Mouse (Mus musculus) midbrain, embryonic 14.5 days (tissue): Measurements from ENCODE around the gene Ptgds. TPM values are rescaled to one million over a fixed set of nuclear protein-coding genes. Genes with fewer than 3 reads are reported as not detected.

Source experiments
- microRNA-seq: library from miRNA; unstranded; fragments of <30 nt; microRNA quantifications from one replicate; pipeline ENCODE4, GENCODE M21; 2016
- polyA plus RNA-seq: library from polyadenylated mRNA; unstranded; fragments of >200 nt; fragmentation: Nextera tagmentation; extraction: Ambion mirVana; gene quantifications from 2 replicates; pipeline ENCODE4 v1.2.1, GENCODE M21; 2014

Ptgds gene
- polyA plus RNA-seq, 1 experiment from 2014 or later: 71.9 TPM

Small RNA genes within 50 kb of the gene (microRNA-seq; reads per million reads assigned to microRNA genes)
- 0.73 reads per million for gene Mir3087

Other genes starting within 250 kb of the Ptgds start
- gene Tubb4b, start 245.3 kb downstream of the Ptgds start, polyA plus RNA-seq: 319 and 339 TPM in 2 replicates
- gene Slc34a3, start 235.7 kb downstream of the Ptgds start, polyA plus RNA-seq: not detected in 2 replicates
- not detected in 2 replicates for gene Rnf224, start 233.3 kb downstream of the Ptgds start, polyA plus RNA-seq
- gene Rnf208, start 227.8 kb downstream of the Ptgds start, polyA plus RNA-seq: 138 and 147 TPM in 2 replicates
- not detected in 2 replicates for gene Cysrt1, start 227.6 kb downstream of the Ptgds start, polyA plus RNA-seq
- gene AL732309.1, start 223.2 kb downstream of the Ptgds start, polyA plus RNA-seq: 3.7 and 5.1 TPM in 2 replicates
- gene Tmem203, start 214.6 kb downstream of the Ptgds start, polyA plus RNA-seq: 11.3 and 12.9 TPM in 2 replicates
- gene Tprn, start 207.4 kb downstream of the Ptgds start, polyA plus RNA-seq: 13.1 and 13.3 TPM in 2 replicates
- 196 TPM in 2 replicates for gene Ssna1, start 197.6 kb downstream of the Ptgds start, polyA plus RNA-seq
- 112 and 117 TPM in 2 replicates for gene Anapc2, start 197.6 kb downstream of the Ptgds start, polyA plus RNA-seq
- not detected in 2 replicates for gene Tmem210, start 181.9 kb downstream of the Ptgds start, polyA plus RNA-seq
- 0.30 TPM in 1 of 2 replicates, not detected in the other for gene Lrrc26, start 180.1 kb downstream of the Ptgds start, polyA plus RNA-seq
- gene Grin1, start 150.9 kb downstream of the Ptgds start, polyA plus RNA-seq: 40.5 and 41.3 TPM in 2 replicates
- gene Man1b1, start 137.7 kb downstream of the Ptgds start, polyA plus RNA-seq: 71.2 and 78.7 TPM in 2 replicates
- gene Dpp7, start 113.7 kb downstream of the Ptgds start, polyA plus RNA-seq: 19.2 and 19.8 TPM in 2 replicates
- 2.6 and 5.3 TPM in 2 replicates for gene Uap1l1, start 104.4 kb downstream of the Ptgds start, polyA plus RNA-seq
- 13.0 and 15.4 TPM in 2 replicates for gene Sapcd2, start 97.7 kb downstream of the Ptgds start, polyA plus RNA-seq
- 2.0 and 2.1 TPM in 2 replicates for gene Entpd2, start 74.2 kb downstream of the Ptgds start, polyA plus RNA-seq
- 374 and 422 TPM in 2 replicates for gene Npdc1, start 70.7 kb downstream of the Ptgds start, polyA plus RNA-seq
- gene Fut7, start 46.8 kb downstream of the Ptgds start, polyA plus RNA-seq: 0.17 and 0.26 TPM in 2 replicates
- gene Abca2, start 41.3 kb downstream of the Ptgds start, polyA plus RNA-seq: 16.9 and 17.7 TPM in 2 replicates
- 1.7 and 1.9 TPM in 2 replicates for gene Clic3, start 13.2 kb downstream of the Ptgds start, polyA plus RNA-seq
- gene Paxx, start 9.0 kb downstream of the Ptgds start, polyA plus RNA-seq: 95.4 and 126 TPM in 2 replicates
- gene Lcn12, start 23.9 kb upstream of the Ptgds start, polyA plus RNA-seq: not detected in 2 replicates
- 110 and 117 TPM in 2 replicates for gene Fbxw5, start 30.7 kb upstream of the Ptgds start, polyA plus RNA-seq
- 5.5 and 6.1 TPM in 2 replicates for gene C8g, start 31.7 kb upstream of the Ptgds start, polyA plus RNA-seq
- gene Traf2, start 76.9 kb upstream of the Ptgds start, polyA plus RNA-seq: 17.3 and 19.2 TPM in 2 replicates
- gene Edf1, start 87.8 kb upstream of the Ptgds start, polyA plus RNA-seq: 318 and 409 TPM in 2 replicates
- gene Mamdc4, start 104.8 kb upstream of the Ptgds start, polyA plus RNA-seq: 2.1 and 3.9 TPM in 2 replicates
- 167 and 206 TPM in 2 replicates for gene Phpt1, start 105.2 kb upstream of the Ptgds start, polyA plus RNA-seq
- 8.8 and 9.2 TPM in 2 replicates for gene Ajm1, start 111.7 kb upstream of the Ptgds start, polyA plus RNA-seq
- gene Rabl6, start 138.5 kb upstream of the Ptgds start, polyA plus RNA-seq: 60.9 and 62.6 TPM in 2 replicates
- gene Ccdc183, start 147.6 kb upstream of the Ptgds start, polyA plus RNA-seq: 0.28 and 0.33 TPM in 2 replicates
- 38.4 and 46.5 TPM in 2 replicates for gene Tmem141, start 152.0 kb upstream of the Ptgds start, polyA plus RNA-seq
- gene Fcna, start 158.0 kb upstream of the Ptgds start, polyA plus RNA-seq: 2.8 TPM in 1 of 2 replicates, not detected in the other
- not detected in 2 replicates for gene Lcn8, start 183.1 kb upstream of the Ptgds start, polyA plus RNA-seq
- gene Lcn5, start 187.9 kb upstream of the Ptgds start, polyA plus RNA-seq: not detected in 2 replicates
- not detected in 2 replicates for gene Lcn6, start 206.7 kb upstream of the Ptgds start, polyA plus RNA-seq
- gene Lcn10, start 212.7 kb upstream of the Ptgds start, polyA plus RNA-seq: not detected in 2 replicates
- not detected in 2 replicates for gene Obp2a, start 230.0 kb upstream of the Ptgds start, polyA plus RNA-seq
- gene Bmyc, start 236.7 kb upstream of the Ptgds start, polyA plus RNA-seq: 114 and 151 TPM in 2 replicates